Mouse (Mus musculus): ENCODE measurements around the gene Shroom1. TPM values are rescaled to one million over a fixed set of nuclear protein-coding genes. Genes with fewer than 3 reads are reported as not detected.

Shroom1 gene
- polyA plus RNA-seq, 2 experiments: 3.9 to 7.1 TPM

GRCm38 (mm10) chr11:53428716-53429057, 28.3 kb upstream of the Shroom1 start:
- Histone ChIP-seq H3K4me3 (replicated peaks; ENCODE audit: low read length) (no peak overlapping the region), H3K27ac (replicated peaks; ENCODE audit: low read depth, low read length) (no peak overlapping the region), H3K9ac (ENCODE audit: low read depth, low read length, severe bottlenecking) (no peak overlapping the region), H3K4me1 (ENCODE audit: control insufficient read depth, insufficient read depth, low read length) (peaks cover 9% of the 10 kb centered on the region), H3K27me3 (ENCODE audit: control insufficient read depth, insufficient read depth, low read length) (no peaks in the 10 kb centered on the region), H3K9me3 (ENCODE audit: control insufficient read depth, low read length) (no peaks in the 10 kb centered on the region), H3K36me3 (ENCODE audit: control insufficient read depth, insufficient read depth, low read length) (peaks cover 16% of the 10 kb centered on the region), H3K4me2 (replicated peaks; ENCODE audit: low read depth, low read length, severe bottlenecking) (no peak overlapping the region)
- TF ChIP-seq POLR2A (IDR thresholded peaks at IDR 0.05; ENCODE audit: borderline replicate concordance, extremely low read depth, insufficient read depth, insufficient read length): no peak
- DNase-seq (ENCODE audit: low spot score): no peak
- ATAC-seq (ENCODE audit: low FRiP score, low read depth): no peak
- WGBS: 98% methylated on average over 5 of the region's 5 CpGs

DNA sequence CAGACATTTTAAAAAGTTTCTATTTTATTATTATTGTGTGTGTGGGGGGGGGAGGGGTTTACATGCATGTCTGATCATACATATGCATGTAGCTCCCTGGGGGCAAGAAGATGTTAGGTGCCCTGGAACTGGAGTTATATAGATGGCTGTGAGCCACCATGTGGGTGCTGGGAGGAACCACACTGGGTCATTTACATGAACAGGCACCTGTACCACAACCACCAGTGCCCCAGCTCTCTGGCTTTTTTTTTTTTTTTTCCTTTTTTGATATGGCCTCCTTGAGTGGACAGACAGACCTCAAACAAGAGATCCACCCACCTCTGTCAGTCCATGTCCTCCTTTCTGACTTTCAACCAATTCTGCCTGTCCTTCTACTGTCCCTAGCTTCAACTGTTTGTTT, 27.8 kb upstream of the Shroom1 start:
- Histone ChIP-seq H3K27ac (replicated peaks; ENCODE audit: low read depth, low read length) (no peak overlapping the region), H3K27me3 (ENCODE audit: control insufficient read depth, insufficient read depth, low read length) (no peaks in the 10 kb centered on the region), H3K4me3 (replicated peaks; ENCODE audit: low read length) (no peak overlapping the region; the same call in 1 of the 2 replicates), H3K9me3 (ENCODE audit: control insufficient read depth, low read length) (no peaks in the 10 kb centered on the region), H3K4me1 (ENCODE audit: control insufficient read depth, insufficient read depth, low read length) (peaks cover 9% of the 10 kb centered on the region), H3K36me3 (ENCODE audit: control insufficient read depth, insufficient read depth, low read length) (peaks cover 16% of the 10 kb centered on the region), H3K4me2 (replicated peaks; ENCODE audit: low read depth, low read length, severe bottlenecking) (peak overlapping the region; percentile 76; the same call in 1 of the 2 replicates), H3K9ac (ENCODE audit: low read depth, low read length, severe bottlenecking) (no peak overlapping the region)
- TF ChIP-seq POLR2A (IDR thresholded peaks at IDR 0.05; ENCODE audit: borderline replicate concordance, extremely low read depth, insufficient read depth, insufficient read length): no peak
- DNase-seq (ENCODE audit: low spot score) (no peak), ATAC-seq (ENCODE audit: low FRiP score, low read depth) (no peak)

GRCm38 (mm10) chr11:53430300-53430669, 26.7 kb upstream of the Shroom1 start:
- H3K36me3 ChIP-seq (ENCODE audit: control insufficient read depth, insufficient read depth, low read length): peaks cover 16% of the 10 kb centered on the region
- ATAC-seq (ENCODE audit: low FRiP score, low read depth) (peak; percentile 32), DNase-seq (ENCODE audit: low spot score) (no peak)
- peak overlapping the region; percentile 82 for H3K4me3 ChIP-seq (replicated peaks; ENCODE audit: low read length)
- peak overlapping the region; percentile 67 for H3K27ac ChIP-seq (replicated peaks; ENCODE audit: low read depth, low read length)
- peaks cover 9% of the 10 kb centered on the region for H3K4me1 ChIP-seq (ENCODE audit: control insufficient read depth, insufficient read depth, low read length)
- no peaks in the 10 kb centered on the region for H3K9me3 ChIP-seq (ENCODE audit: control insufficient read depth, low read length)
- WGBS: under 1% methylated on average over 34 of the region's 34 CpGs
- H3K4me2 ChIP-seq (replicated peaks; ENCODE audit: low read depth, low read length, severe bottlenecking): peak overlapping the region; percentile 76
- H3K27me3 ChIP-seq (ENCODE audit: control insufficient read depth, insufficient read depth, low read length): no peaks in the 10 kb centered on the region
- no peak for TF ChIP-seq POLR2A (IDR thresholded peaks at IDR 0.05; ENCODE audit: borderline replicate concordance, extremely low read depth, insufficient read depth, insufficient read length)
- peak overlapping the region; percentile 81 for H3K9ac ChIP-seq (ENCODE audit: low read depth, low read length, severe bottlenecking)

DNA sequence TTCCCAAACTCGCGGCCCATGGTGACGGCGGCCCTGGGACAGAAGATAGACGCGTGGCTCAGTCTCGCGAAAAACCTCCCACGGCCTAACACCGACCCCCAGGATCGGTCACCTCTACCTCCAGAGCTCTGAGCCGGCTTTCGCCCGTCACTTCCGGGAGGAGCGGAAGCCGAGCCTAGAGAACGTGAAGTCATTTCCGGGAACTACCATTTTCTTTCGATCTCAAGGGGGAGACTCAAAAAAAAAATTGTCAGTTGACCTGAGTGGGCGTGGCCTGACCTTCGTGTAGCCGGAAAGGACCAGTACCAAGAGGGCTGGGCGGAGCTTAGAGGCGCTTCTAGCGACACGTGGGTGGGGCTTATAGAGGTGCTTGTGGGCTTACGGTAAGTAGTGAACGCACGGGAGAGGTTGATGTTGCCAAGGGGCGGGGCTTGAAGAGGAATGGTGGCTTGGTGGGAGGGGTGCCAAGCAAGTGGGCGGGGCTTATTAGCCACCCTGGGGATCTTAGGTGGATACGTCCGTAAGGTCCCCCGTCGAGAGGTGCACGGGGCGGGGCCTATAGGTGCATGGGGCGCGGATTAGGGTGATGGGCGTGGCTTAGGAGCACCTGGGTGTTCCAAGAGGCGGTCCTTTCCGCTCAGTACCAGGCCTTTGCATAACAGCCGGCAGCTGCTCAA, 26.2 kb upstream of the Shroom1 start, which contains the start of the genes Uqcrq and Gdf9:
Gene Uqcrq (minus strand): TSS at position 162 of the 677 bp plus-strand sequence.
Gene Gdf9 (plus strand): TSS at position 354 of the 677 bp plus-strand sequence.
- Histone ChIP-seq H3K27me3 (ENCODE audit: control insufficient read depth, insufficient read depth, low read length) (no peaks in the 10 kb centered on the region), H3K4me3 (replicated peaks; ENCODE audit: low read length) (peak within 1 kb of the TSS; percentile 82), H3K9me3 (ENCODE audit: control insufficient read depth, low read length) (no peaks in the 10 kb centered on the region), H3K36me3 (ENCODE audit: control insufficient read depth, insufficient read depth, low read length) (peaks cover 16% of the 10 kb centered on the region), H3K4me1 (ENCODE audit: control insufficient read depth, insufficient read depth, low read length) (peaks cover 9% of the 10 kb centered on the region), H3K9ac (ENCODE audit: low read depth, low read length, severe bottlenecking) (peak within 1 kb of the TSS; percentile 81), H3K27ac (replicated peaks; ENCODE audit: low read depth, low read length) (peak within 1 kb of the TSS; percentile 67), H3K4me2 (replicated peaks; ENCODE audit: low read depth, low read length, severe bottlenecking) (peak within 1 kb of the TSS; percentile 76)
- DNase-seq (ENCODE audit: low spot score): peak; percentile 100
- under 1% methylated on average over 44 of the region's 44 CpGs for WGBS
- ATAC-seq (ENCODE audit: low FRiP score, low read depth): peak; percentile 96
- peak; percentile 89; the same call in 1 of the 2 replicates for TF ChIP-seq POLR2A (IDR thresholded peaks at IDR 0.05; ENCODE audit: borderline replicate concordance, extremely low read depth, insufficient read depth, insufficient read length)

- Histone ChIP-seq H3K9ac (ENCODE audit: low read depth, low read length, severe bottlenecking) (peak overlapping the region; percentile 81), H3K27ac (replicated peaks; ENCODE audit: low read depth, low read length) (peak overlapping the region; percentile 67), H3K4me1 (ENCODE audit: control insufficient read depth, insufficient read depth, low read length) (peaks cover 9% of the 10 kb centered on the region), H3K4me2 (replicated peaks; ENCODE audit: low read depth, low read length, severe bottlenecking) (peak overlapping the region; percentile 58), H3K9me3 (ENCODE audit: control insufficient read depth, low read length) (no peaks in the 10 kb centered on the region), H3K36me3 (ENCODE audit: control insufficient read depth, insufficient read depth, low read length) (peaks cover 16% of the 10 kb centered on the region), H3K4me3 (replicated peaks; ENCODE audit: low read length) (peak overlapping the region; percentile 82), H3K27me3 (ENCODE audit: control insufficient read depth, insufficient read depth, low read length) (no peaks in the 10 kb centered on the region)
- DNase-seq (ENCODE audit: low spot score): no peak
- WGBS: 17% methylated on average over 9 of the region's 9 CpGs
- TF ChIP-seq POLR2A (IDR thresholded peaks at IDR 0.05; ENCODE audit: borderline replicate concordance, extremely low read depth, insufficient read depth, insufficient read length): no peak
- ATAC-seq (ENCODE audit: low FRiP score, low read depth): peak; percentile 6
Observed at GRCm38 (mm10) chr11:53431347-53432056, 25.5 kb upstream of the Shroom1 start.

Data from limb, embryonic 14.5 days (tissue).